Mouse (Mus musculus) WW6 (cell line): ENCODE results near the gene Gch1.

Experiments
- DNase-seq: peaks from one replicate; pipeline ENCODE4 v3.0.0-alpha.2; 2013; ENCODE audit warnings: low read depth, low spot score

Gch1 gene

GRCm38 (mm10) chr14:47206601-47207000 lies 17.4 kb upstream of the Gch1 start:
- DNase-seq, result no peak

- DNase-seq, result no peak
Observed at GRCm38 (mm10) chr14:47205270-47205972, 16.2 kb upstream of the Gch1 start.

GRCm38 (mm10) chr14:47197340-47197739 lies 8.1 kb upstream of the Gch1 start:
- DNase-seq, result no peak

- no peak for DNase-seq
Observed at GRCm38 (mm10) chr14:47196711-47197110, 7.5 kb upstream of the Gch1 start.

GRCm38 (mm10) chr14:47194096-47194495 lies 4.9 kb upstream of the Gch1 start:
- no peak for DNase-seq

- DNase-seq, result no peak
Observed at GRCm38 (mm10) chr14:47193506-47193905, 4.3 kb upstream of the Gch1 start.

- DNase-seq, result no peak
Observed at GRCm38 (mm10) chr14:47191861-47192260, 2.6 kb upstream of the Gch1 start.

- DNase-seq, result no peak
Observed at GRCm38 (mm10) chr14:47190626-47191025, 1.4 kb upstream of the Gch1 start.

- DNase-seq, result no peak
Observed at GRCm38 (mm10) chr14:47189635-47189955, 382 bp upstream of the Gch1 start.

GRCm38 (mm10) chr14:47188475-47188847 lies 752 bp downstream of the Gch1 start:
- DNase-seq, result no peak

- DNase-seq, result no peak
Observed at GRCm38 (mm10) chr14:47187666-47188360, 1.4 kb downstream of the Gch1 start.

- no peak for DNase-seq
Observed at GRCm38 (mm10) chr14:47187261-47187660, 2.0 kb downstream of the Gch1 start.

GRCm38 (mm10) chr14:47186561-47186960 lies 2.7 kb downstream of the Gch1 start:
- no peak for DNase-seq

GRCm38 (mm10) chr14:47181497-47182290 lies 7.5 kb downstream of the Gch1 start:
- DNase-seq, result no peak

- no peak for DNase-seq
Observed at GRCm38 (mm10) chr14:47178851-47179250, 10.4 kb downstream of the Gch1 start.

GRCm38 (mm10) chr14:47177846-47178414 lies 11.3 kb downstream of the Gch1 start:
- DNase-seq, result no peak

- DNase-seq, result no peak
Observed at GRCm38 (mm10) chr14:47176226-47176625, 13.0 kb downstream of the Gch1 start.

- no peak for DNase-seq
Observed at GRCm38 (mm10) chr14:47175136-47175535, 14.1 kb downstream of the Gch1 start.

GRCm38 (mm10) chr14:47172073-47172472 lies 17.1 kb downstream of the Gch1 start:
- no peak for DNase-seq

- no peak for DNase-seq
Observed at GRCm38 (mm10) chr14:47170499-47171109, 18.6 kb downstream of the Gch1 start.

GRCm38 (mm10) chr14:47169677-47170410 lies 19.4 kb downstream of the Gch1 start:
- no peak for DNase-seq
